Mouse (Mus musculus) lung, embryonic 14.5 days (tissue): ENCODE results near the gene Tpm3. TPM values are rescaled to one million over a fixed set of nuclear protein-coding genes. Genes with fewer than 3 reads are reported as not detected.
"Not testable (repeated sequence)": the region's sequence is repeated elsewhere in the genome, so short reads cannot be mapped to it uniquely, and the experiment has no call there.

Experiments used
- ATAC-seq: fragments of 200-750 bp; cut with Nextera tagmentation; 2 replicates; pipeline ENCODE4 v1.8.0; 2017; ENCODE audit warnings: mild to moderate bottlenecking, moderate TSS enrichment, moderate library complexity; ENCODE audit not compliant: insufficient read depth
- DNase-seq: peaks from one replicate; pipeline ENCODE4 v3.0.0-alpha.2; 2015
- H3K27ac ChIP-seq: fragments of 300-500 bp; sonication (generic); 2 replicates; pipeline ENCODE4 v1.5.1; 2014; ENCODE audit warnings: low read depth, mild to moderate bottlenecking, moderate library complexity
- H3K27me3 ChIP-seq: fragments of 300-500 bp; sonication (generic); 2 replicates; pipeline ENCODE4 v1.6.1; 2014; ENCODE audit warnings: low read length, control low read depth; ENCODE audit not compliant: insufficient read depth
- H3K36me3 ChIP-seq: fragments of 300-500 bp; sonication (generic); 2 replicates; pipeline ENCODE4 v1.6.1; 2014; ENCODE audit warnings: control low read depth; ENCODE audit not compliant: insufficient read depth
- H3K4me1 ChIP-seq: fragments of 300-500 bp; sonication (generic); 2 replicates; pipeline ENCODE4 v1.6.1; 2014; ENCODE audit warnings: antibody characterized with exemption, control low read depth; ENCODE audit not compliant: insufficient read depth
- H3K4me2 ChIP-seq: fragments of 300-500 bp; sonication (generic); 2 replicates; pipeline ENCODE4 v1.6.1; 2014; ENCODE audit warnings: mild to moderate bottlenecking
- H3K4me3 ChIP-seq: fragments of 300-500 bp; sonication (generic); 2 replicates; pipeline ENCODE4 v1.5.1; 2014; ENCODE audit warnings: low read depth, low read length
- H3K9ac ChIP-seq: fragments of 300-500 bp; sonication (generic); 2 replicates; pipeline ENCODE4 v1.6.1; 2014
- H3K9me3 ChIP-seq: fragments of 300-500 bp; sonication (generic); 2 replicates; pipeline ENCODE4 v1.6.1; 2016; ENCODE audit warnings: low read depth, low read length, control low read depth
- CTCF ChIP-seq: IDR thresholded peaks from 2 replicates; pipeline ENCODE4 v1.5.1; 2016; ENCODE audit warnings: antibody characterized with exemption, low read depth
- WGBS: fragments of 180-500 bp; shearing (Covaris S2); extraction: QIAGEN DNeasy Blood & Tissue Kit; methylation state at CpG from one replicate; pipeline ENCODE4 v1.1.7; 2014; 5-methylcytosine and 5-hydroxymethylcytosine counted together
- polyA plus RNA-seq: library from polyadenylated mRNA; unstranded; fragments of >200 nt; fragmentation: Nextera tagmentation; extraction: Ambion mirVana; gene quantifications from 2 replicates; pipeline ENCODE4 v1.2.1, GENCODE M21; 2014

Gene Tpm3
- polyA plus RNA-seq, 1 experiment from 2014 or later, result 634 TPM

GRCm38 (mm10) chr3:90115526-90115925 is 43.1 kb downstream of the Tpm3 start:
- DNase-seq, result no peak
- 69% methylated on average over 3 of the region's 3 CpGs for WGBS
- Histone ChIP-seq H3K9me3 (no peaks in the 10 kb centered on the region), H3K4me3 (no peak overlapping the region), H3K9ac (no peak overlapping the region), H3K36me3 (no peaks in the 10 kb centered on the region), H3K27ac (no peak overlapping the region), H3K4me1 (no peaks in the 10 kb centered on the region), H3K4me2 (no peak overlapping the region), H3K27me3 (no peaks in the 10 kb centered on the region)
- ATAC-seq, result no peak
- no peak for TF ChIP-seq CTCF

GRCm38 (mm10) chr3:90118132-90118790 is 45.8 kb downstream of the Tpm3 start:
- no peaks in the 10 kb centered on the region for H3K4me1 ChIP-seq
- WGBS, result 89% methylated on average over 13 of the region's 13 CpGs
- H3K4me2 ChIP-seq, result no peak overlapping the region
- H3K4me3 ChIP-seq, result no peak overlapping the region
- no peak for ATAC-seq
- no peaks in the 10 kb centered on the region for H3K27me3 ChIP-seq
- TF ChIP-seq CTCF, result no peak
- H3K9me3 ChIP-seq, result no peaks in the 10 kb centered on the region
- no peak overlapping the region for H3K27ac ChIP-seq
- H3K9ac ChIP-seq, result no peak overlapping the region
- no peak for DNase-seq
- H3K36me3 ChIP-seq, result no peaks in the 10 kb centered on the region

GRCm38 (mm10) chr3:90122036-90122435 is 49.6 kb downstream of the Tpm3 start:
- not testable (repeated sequence) for H3K27ac ChIP-seq, H3K4me2 ChIP-seq, H3K9ac ChIP-seq, H3K27me3 ChIP-seq, DNase-seq, H3K9me3 ChIP-seq, H3K4me3 ChIP-seq, ATAC-seq, H3K4me1 ChIP-seq, H3K36me3 ChIP-seq
- 79% methylated on average over 5 of the region's 5 CpGs for WGBS

- no peak for TF ChIP-seq CTCF
- no peaks in the 10 kb centered on the region for H3K9me3 ChIP-seq
- H3K27me3 ChIP-seq, result no peaks in the 10 kb centered on the region
- H3K4me3 ChIP-seq, result no peak overlapping the region
- H3K4me1 ChIP-seq, result no peaks in the 10 kb centered on the region
- no peak overlapping the region for H3K27ac ChIP-seq
- no peaks in the 10 kb centered on the region for H3K36me3 ChIP-seq
- ATAC-seq (no peak), DNase-seq (no peak)
- no peak overlapping the region for H3K9ac ChIP-seq
- no peak overlapping the region for H3K4me2 ChIP-seq
- 70% methylated on average over 5 of the region's 5 CpGs for WGBS
Measured at GRCm38 (mm10) chr3:90125710-90126109, 53.3 kb downstream of the Tpm3 start.

- Histone ChIP-seq H3K27ac (no peak overlapping the region), H3K27me3 (no peaks in the 10 kb centered on the region), H3K36me3 (no peaks in the 10 kb centered on the region), H3K9ac (no peak overlapping the region), H3K4me1 (no peaks in the 10 kb centered on the region), H3K4me2 (no peak overlapping the region), H3K9me3 (no peaks in the 10 kb centered on the region), H3K4me3 (no peak overlapping the region)
- ATAC-seq (no peak), DNase-seq (no peak)
- WGBS, result 91% methylated on average over 6 of the region's 6 CpGs
- TF ChIP-seq CTCF, result no peak
Measured at GRCm38 (mm10) chr3:90127881-90128280, 55.4 kb downstream of the Tpm3 start.

- Histone ChIP-seq H3K27me3 (no peaks in the 10 kb centered on the region), H3K27ac (no peak overlapping the region), H3K9ac (no peak overlapping the region), H3K9me3 (no peaks in the 10 kb centered on the region), H3K4me3 (no peak overlapping the region), H3K4me2 (no peak overlapping the region), H3K36me3 (no peaks in the 10 kb centered on the region), H3K4me1 (no peaks in the 10 kb centered on the region)
- WGBS, result 72% methylated on average over 3 of the region's 3 CpGs
- no peak for TF ChIP-seq CTCF
- DNase-seq (no peak), ATAC-seq (no peak)
Measured at GRCm38 (mm10) chr3:90132745-90133144, 60.3 kb downstream of the Tpm3 start.

- H3K27ac ChIP-seq, result no peak overlapping the region
- WGBS, result 85% methylated on average over 1 of the region's 1 CpGs
- no peak for ATAC-seq
- H3K9me3 ChIP-seq, result no peaks in the 10 kb centered on the region
- H3K4me1 ChIP-seq, result no peaks in the 10 kb centered on the region
- DNase-seq, result no peak
- no peak for TF ChIP-seq CTCF
- H3K4me2 ChIP-seq, result no peak overlapping the region
- no peaks in the 10 kb centered on the region for H3K36me3 ChIP-seq
- H3K9ac ChIP-seq, result no peak overlapping the region
- H3K4me3 ChIP-seq, result no peak overlapping the region
- H3K27me3 ChIP-seq, result no peaks in the 10 kb centered on the region
Measured at GRCm38 (mm10) chr3:90133331-90133730, 60.9 kb downstream of the Tpm3 start.

GRCm38 (mm10) chr3:90134483-90134882 is 62.0 kb downstream of the Tpm3 start:
- peak; percentile 46 for DNase-seq
- Histone ChIP-seq H3K27me3 (no peaks in the 10 kb centered on the region), H3K4me2 (no peak overlapping the region), H3K36me3 (no peaks in the 10 kb centered on the region), H3K27ac (no peak overlapping the region), H3K9me3 (no peaks in the 10 kb centered on the region), H3K9ac (no peak overlapping the region), H3K4me1 (no peaks in the 10 kb centered on the region), H3K4me3 (no peak overlapping the region)
- no peak for TF ChIP-seq CTCF
- peak; percentile 21; the same call in 1 of the 2 replicates for ATAC-seq
- 8% methylated on average over 3 of the region's 3 CpGs for WGBS
